Mouse (Mus musculus) urinary bladder, adult 2 months (tissue): ENCODE measurements around the gene Slc25a29. TPM values are rescaled to one million over a fixed set of nuclear protein-coding genes. Genes with fewer than 3 reads are reported as not detected.

Source experiments
- DNase-seq: peaks from one replicate; pipeline ENCODE4 v3.0.0; 2022; ENCODE audit warnings: low spot score
- polyA plus RNA-seq: library from polyadenylated mRNA; depleted of rRNA; stranded (reverse); fragments of >200 nt; gene quantifications from 2 replicates; pipeline ENCODE4 v1.2.3, GENCODE M21; 2012; rRNA removed

Slc25a29 gene
- polyA plus RNA-seq, 1 experiment, result 8.8 TPM

GRCm38 (mm10) chr12:108794979-108795537 lies 40.6 kb downstream of the Slc25a29 start:
- DNase-seq, result no peak

- DNase-seq, result peak; percentile 77
Observed at GRCm38 (mm10) chr12:108794078-108794711, 41.5 kb downstream of the Slc25a29 start.

GRCm38 (mm10) chr12:108793453-108793941 lies 42.2 kb downstream of the Slc25a29 start:
- peak; percentile 41 for DNase-seq

GRCm38 (mm10) chr12:108792546-108793452 lies 42.9 kb downstream of the Slc25a29 start, which contains the start of gene Yy1:
Gene Yy1, plus strand, starts transcription at chr12:108792973.
- DNase-seq, result peak; percentile 98

- no peak for DNase-seq
Observed at GRCm38 (mm10) chr12:108792152-108792545, 43.5 kb downstream of the Slc25a29 start.

GRCm38 (mm10) chr12:108787329-108787728 lies 48.4 kb downstream of the Slc25a29 start:
- DNase-seq, result no peak

GRCm38 (mm10) chr12:108785161-108785560 lies 50.5 kb downstream of the Slc25a29 start:
- no peak for DNase-seq

- DNase-seq, result no peak
Observed at GRCm38 (mm10) chr12:108780108-108780877, 55.4 kb downstream of the Slc25a29 start.

Other genes starting within 250 kb of the Slc25a29 start
- gene Degs2, start 133.6 kb downstream of the Slc25a29 start, polyA plus RNA-seq, result 55.0 and 72.3 TPM in 2 replicates
- 25.2 and 33.8 TPM in 2 replicates for gene Yy1, start 42.9 kb downstream of the Slc25a29 start, polyA plus RNA-seq
- 8.4 and 8.8 TPM in 2 replicates for gene Slc25a47, start 163 bp upstream of the Slc25a29 start, polyA plus RNA-seq
- gene Wdr25, start 57.7 kb upstream of the Slc25a29 start, polyA plus RNA-seq, result 11.8 and 13.6 TPM in 2 replicates
- 61.9 and 62.0 TPM in 2 replicates for gene Wars, start 58.3 kb upstream of the Slc25a29 start, polyA plus RNA-seq
- gene Begain, start 232.3 kb upstream of the Slc25a29 start, polyA plus RNA-seq, result 1.4 and 1.8 TPM in 2 replicates